Mouse (Mus musculus): ENCODE measurements around the gene Tcte2. TPM values are rescaled to one million over a fixed set of nuclear protein-coding genes. Genes with fewer than 3 reads are reported as not detected.

Tcte2 gene
- polyA plus RNA-seq, 1 experiment from 2014 or later, result 4.1 TPM

GRCm38 (mm10) chr17:13725004-13725550 is 36.5 kb downstream of the Tcte2 start:
- ChIA-PET CTCF (interaction anchor here (1.4 to 1.6 kb wide), 2 partner anchors 8 to 11 kb away, joined by 3 to 6 read pairs; no protein-coding TSS in a partner anchor), POLR2A (interaction anchor here (0.6 to 1.1 kb wide), 2 partner anchors 35 to 284 kb away, joined by 3 to 7 read pairs; partner anchors contain the start of gene Afdn)
- H3K27me3 ChIP-seq, result no peaks in the 10 kb centered on the region
- in situ Hi-C loops (cut with MboI; ENCODE audit: low pct_unique_long_range_greater_than_20kb), result no loop called here
- no peak for TF ChIP-seq CTCF (IDR thresholded peaks at IDR 0.05)
- DNase-seq (ENCODE audit: low read depth, low spot score) (no peak), ATAC-seq (no peak)

GRCm38 (mm10) chr17:13722434-13722833 is 39.2 kb downstream of the Tcte2 start:
- H3K27me3 ChIP-seq, result no peaks in the 10 kb centered on the region
- no peak for DNase-seq (ENCODE audit: low read depth, low spot score)
- ChIA-PET POLR2A (no interaction called here), CTCF (interaction anchor here (0.9 to 1.8 kb wide), 4 partner anchors 9 to 41 kb away, joined by 3 to 10 read pairs (median 4); no protein-coding TSS in a partner anchor)
- TF ChIP-seq CTCF (IDR thresholded peaks at IDR 0.05), result no peak
- in situ Hi-C loops (cut with MboI; ENCODE audit: low pct_unique_long_range_greater_than_20kb), result no loop called here
- no peak for ATAC-seq

GRCm38 (mm10) chr17:13721372-13721771 is 40.3 kb downstream of the Tcte2 start:
- no peaks in the 10 kb centered on the region for H3K27me3 ChIP-seq
- no peak for DNase-seq (ENCODE audit: low read depth, low spot score)
- TF ChIP-seq CTCF (IDR thresholded peaks at IDR 0.05), result no peak
- no peak for ATAC-seq
- ChIA-PET CTCF (no interaction called here), POLR2A (no interaction called here)
- in situ Hi-C loops (cut with MboI; ENCODE audit: low pct_unique_long_range_greater_than_20kb), result no loop called here

DNA sequence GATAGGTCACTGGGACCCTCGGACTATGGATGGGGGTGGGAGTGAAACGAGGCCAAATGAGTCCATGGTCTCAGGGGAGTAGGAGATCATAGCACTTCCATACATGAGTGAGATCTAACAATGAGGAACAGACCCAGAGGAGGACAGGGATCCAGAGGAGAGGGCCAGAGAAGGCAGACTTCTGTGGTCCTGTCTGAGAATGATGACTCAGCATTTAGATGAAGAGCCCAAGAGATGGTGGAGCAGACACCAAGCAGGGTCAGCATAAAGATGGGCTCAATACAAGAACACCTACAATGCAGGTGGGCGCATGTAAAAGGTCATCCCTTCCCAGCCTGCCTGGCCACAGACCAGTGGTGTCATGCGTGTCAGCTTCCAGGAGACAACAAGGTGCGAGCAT is 41.4 kb downstream of the Tcte2 start:
- no peaks in the 10 kb centered on the region for H3K27me3 ChIP-seq
- ChIA-PET POLR2A (interaction anchor here (1.5 kb wide), 1 partner anchor 7 kb away, joined by 3 read pairs; no protein-coding TSS in a partner anchor), CTCF (interaction anchor here (1.1 to 1.2 kb wide), 2 partner anchors 19 to 25 kb away, joined by 3 read pairs; no protein-coding TSS in a partner anchor)
- ATAC-seq (no peak), DNase-seq (ENCODE audit: low read depth, low spot score) (no peak)
- TF ChIP-seq CTCF (IDR thresholded peaks at IDR 0.05), result no peak
- in situ Hi-C loops (cut with MboI; ENCODE audit: low pct_unique_long_range_greater_than_20kb), result no loop called here

GRCm38 (mm10) chr17:13717428-13717827 is 44.2 kb downstream of the Tcte2 start:
- ChIA-PET CTCF (interaction anchor here (0.8 to 1.4 kb wide), 4 partner anchors 11 to 45 kb away, joined by 3 to 5 read pairs (median 4); partner anchors contain the start of gene Tcte2), POLR2A (interaction anchor here (0.5 to 1.4 kb wide), 4 partner anchors 11 to 85 kb away, joined by 3 to 4 read pairs (median 4); no protein-coding TSS in a partner anchor)
- no peak for TF ChIP-seq CTCF (IDR thresholded peaks at IDR 0.05)
- in situ Hi-C loops (cut with MboI; ENCODE audit: low pct_unique_long_range_greater_than_20kb), result no loop called here
- ATAC-seq, result peak; percentile 72
- H3K27me3 ChIP-seq, result no peaks in the 10 kb centered on the region
- no peak for DNase-seq (ENCODE audit: low read depth, low spot score)

GRCm38 (mm10) chr17:13716336-13716735 is 45.3 kb downstream of the Tcte2 start:
- POLR2A ChIA-PET, result interaction anchor here (0.5 to 1.3 kb wide), 2 partner anchors 20 to 46 kb away, joined by 3 read pairs; no protein-coding TSS in a partner anchor
- no peak for TF ChIP-seq CTCF (IDR thresholded peaks at IDR 0.05)
- in situ Hi-C loops (cut with MboI; ENCODE audit: low pct_unique_long_range_greater_than_20kb), result no loop called here
- ATAC-seq, result no peak
- CTCF ChIA-PET, result no interaction called here
- no peaks in the 10 kb centered on the region for H3K27me3 ChIP-seq
- no peak for DNase-seq (ENCODE audit: low read depth, low spot score)

DNA sequence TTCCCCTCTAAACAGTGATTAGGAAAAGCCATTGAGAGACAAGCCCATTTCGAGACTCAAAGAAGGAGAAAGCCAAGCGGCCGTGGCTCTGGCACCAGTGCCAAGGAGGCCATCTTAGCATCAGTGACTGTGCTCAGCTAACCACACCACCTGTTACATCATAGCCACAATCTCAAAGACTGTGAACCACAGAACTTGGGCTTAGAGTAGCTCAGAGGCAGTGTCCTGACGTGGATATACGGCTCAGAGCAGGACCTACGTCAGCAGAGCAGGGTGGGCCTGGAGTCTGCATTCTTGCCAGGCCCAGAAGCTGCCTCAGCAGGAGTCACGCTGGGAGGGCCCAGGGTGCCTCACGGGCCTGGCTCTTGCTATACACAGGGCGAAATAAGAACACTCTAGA is 46.1 kb downstream of the Tcte2 start:
- no peaks in the 10 kb centered on the region for H3K27me3 ChIP-seq
- ChIA-PET POLR2A (no interaction called here), CTCF (interaction anchor here (1.1 kb wide), 1 partner anchor 10 kb away, joined by 3 read pairs; no protein-coding TSS in a partner anchor)
- in situ Hi-C loops (cut with MboI; ENCODE audit: low pct_unique_long_range_greater_than_20kb), result no loop called here
- no peak for TF ChIP-seq CTCF (IDR thresholded peaks at IDR 0.05)
- ATAC-seq (no peak), DNase-seq (ENCODE audit: low read depth, low spot score) (no peak)

DNA sequence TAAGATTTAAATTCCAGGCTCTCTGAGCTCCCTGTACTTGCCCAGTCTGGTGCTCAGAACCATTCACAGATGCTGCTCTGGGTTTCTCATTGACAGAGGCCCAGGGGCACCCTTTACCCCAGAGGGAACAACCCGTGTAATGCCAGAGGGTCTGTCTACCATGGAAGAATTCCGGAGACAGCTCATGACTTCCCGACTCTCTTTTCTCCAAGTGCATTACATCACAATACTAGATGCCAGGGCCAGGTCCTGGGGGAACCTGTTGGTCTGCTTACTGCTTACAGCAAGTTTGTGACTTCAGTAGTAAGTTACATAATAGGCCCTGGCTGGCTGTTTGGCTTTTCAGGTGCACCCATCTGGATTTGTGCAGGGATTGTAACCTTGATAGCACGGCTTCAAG is 47.0 kb downstream of the Tcte2 start:
- CTCF ChIA-PET, result interaction anchor here (1.2 kb wide), 1 partner anchor 11 kb away, joined by 4 read pairs; no protein-coding TSS in a partner anchor
- ATAC-seq, result peak; percentile 46
- no peaks in the 10 kb centered on the region for H3K27me3 ChIP-seq
- in situ Hi-C loops (cut with MboI; ENCODE audit: low pct_unique_long_range_greater_than_20kb), result no loop called here
- POLR2A ChIA-PET, result no interaction called here
- no peak for TF ChIP-seq CTCF (IDR thresholded peaks at IDR 0.05)
- DNase-seq (ENCODE audit: low read depth, low spot score), result no peak

DNA sequence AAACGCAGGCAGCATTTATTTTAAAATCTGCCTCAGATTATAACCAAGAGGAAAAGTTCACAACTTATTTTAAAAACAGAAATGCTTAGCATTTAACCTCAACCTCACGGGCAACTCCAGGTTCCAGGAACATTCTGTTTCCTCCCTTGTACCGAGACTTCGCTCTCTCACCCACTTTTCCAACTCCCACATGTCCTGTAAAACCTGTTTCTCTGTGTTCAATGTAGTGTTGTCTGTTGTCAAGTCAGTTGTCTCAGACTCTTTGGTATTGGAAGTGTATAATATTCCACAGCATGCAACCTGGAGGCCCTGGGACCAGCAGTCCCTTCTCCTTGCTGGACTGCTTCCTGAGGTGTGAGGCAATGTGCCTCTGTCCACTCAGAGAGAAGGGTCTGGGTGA is 47.5 kb downstream of the Tcte2 start:
- no peak for DNase-seq (ENCODE audit: low read depth, low spot score)
- ChIA-PET CTCF (interaction anchor here (1.2 to 1.5 kb wide), 2 partner anchors 10 to 41 kb away, joined by 4 read pairs; no protein-coding TSS in a partner anchor), POLR2A (no interaction called here)
- no peak for TF ChIP-seq CTCF (IDR thresholded peaks at IDR 0.05)
- H3K27me3 ChIP-seq, result no peaks in the 10 kb centered on the region
- in situ Hi-C loops (cut with MboI; ENCODE audit: low pct_unique_long_range_greater_than_20kb), result no loop called here
- no peak for ATAC-seq

DNA sequence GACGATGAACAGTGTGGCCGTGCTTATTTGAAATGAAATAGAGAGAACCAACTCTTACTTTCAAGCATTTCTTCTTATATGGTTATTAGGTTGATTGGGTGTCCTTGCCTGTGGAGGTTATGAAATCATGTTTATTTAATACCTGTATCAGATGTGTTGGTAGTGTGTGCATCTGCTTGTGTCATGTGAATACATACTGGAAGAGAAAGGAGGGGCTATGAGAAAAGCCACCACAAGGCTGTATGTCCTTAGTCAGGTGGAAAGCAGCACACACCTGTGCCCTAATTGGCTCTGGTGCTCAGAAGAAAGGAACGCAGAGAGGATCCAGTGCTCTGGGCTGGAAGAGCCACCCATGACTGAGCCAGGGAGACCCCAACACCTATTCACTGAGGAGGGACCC is 49.1 kb downstream of the Tcte2 start:
- ATAC-seq (no peak), DNase-seq (ENCODE audit: low read depth, low spot score) (no peak)
- H3K27me3 ChIP-seq, result no peaks in the 10 kb centered on the region
- TF ChIP-seq CTCF (IDR thresholded peaks at IDR 0.05), result no peak
- ChIA-PET POLR2A (no interaction called here), CTCF (interaction anchor here (1.5 kb wide), 1 partner anchor 42 kb away, joined by 4 read pairs; no protein-coding TSS in a partner anchor)
- in situ Hi-C loops (cut with MboI; ENCODE audit: low pct_unique_long_range_greater_than_20kb), result no loop called here

DNA sequence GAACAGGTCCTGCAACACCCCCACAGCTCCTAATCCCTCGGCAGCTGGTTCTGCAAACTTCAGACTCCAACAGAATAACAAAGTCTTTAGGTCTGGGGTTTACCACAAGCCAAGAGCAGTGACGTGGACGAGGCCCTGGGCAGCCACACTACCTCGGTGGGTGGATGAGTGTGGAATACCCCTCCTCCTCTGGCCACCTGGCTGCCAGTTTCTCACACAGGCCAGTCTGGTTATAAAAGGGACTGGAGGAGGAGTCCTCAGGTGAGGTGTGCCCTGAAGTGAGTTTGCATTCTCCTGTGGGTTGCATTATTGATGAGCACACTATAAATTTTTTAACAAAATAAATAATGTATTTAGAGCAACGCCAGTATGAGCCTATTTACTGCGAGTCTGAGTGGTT is 49.5 kb downstream of the Tcte2 start:
- no peak for ATAC-seq
- CTCF ChIA-PET, result no interaction called here

More for the DNA sequence above, 49.5 kb downstream of the Tcte2 start:
- POLR2A ChIA-PET, result no interaction called here
- TF ChIP-seq CTCF (IDR thresholded peaks at IDR 0.05), result no peak
- in situ Hi-C loops (cut with MboI; ENCODE audit: low pct_unique_long_range_greater_than_20kb), result no loop called here
- no peaks in the 10 kb centered on the region for H3K27me3 ChIP-seq
- no peak for DNase-seq (ENCODE audit: low read depth, low spot score)
